Mouse (Mus musculus) embryonic facial prominence, embryonic 14.5 days (tissue): ENCODE data around the gene Gm2075. TPM values are rescaled to one million over a fixed set of nuclear protein-coding genes. Genes with fewer than 3 reads are reported as not detected.
"Not testable (repeated sequence)": the region's sequence is repeated elsewhere in the genome, so short reads cannot be mapped to it uniquely, and the experiment has no call there.

ENCODE experiments used
- ATAC-seq: fragments of 200-750 bp; cut with Nextera tagmentation; 2 replicates; pipeline ENCODE4 v1.8.0; 2017; ENCODE audit warnings: low read depth, moderate number of reproducible peaks, moderate TSS enrichment
- DNase-seq: peaks from one replicate; pipeline ENCODE4 v3.0.0-alpha.2; 2015; ENCODE audit warnings: low spot score
- H3K27ac ChIP-seq: fragments of 300-500 bp; sonication (generic); replicated peaks from 2 replicates; pipeline ENCODE4 v1.5.1; 2014; ENCODE audit warnings: low read depth, mild to moderate bottlenecking, low read length, moderate library complexity
- H3K27me3 ChIP-seq: fragments of 300-500 bp; sonication (generic); replicated peaks from 2 replicates; pipeline ENCODE4 v1.6.1; 2014; ENCODE audit warnings: low read length; ENCODE audit not compliant: control insufficient read depth, insufficient read depth
- H3K36me3 ChIP-seq: fragments of 300-500 bp; sonication (generic); 2 replicates; pipeline ENCODE4 v1.6.1; 2014; ENCODE audit warnings: low read length, mixed read lengths; ENCODE audit not compliant: control insufficient read depth, insufficient read depth
- H3K4me1 ChIP-seq: fragments of 300-500 bp; sonication (generic); 2 replicates; pipeline ENCODE4 v1.6.1; 2014; ENCODE audit warnings: antibody characterized with exemption, low read length; ENCODE audit not compliant: control insufficient read depth, insufficient read depth
- H3K4me2 ChIP-seq: fragments of 300-500 bp; sonication (generic); 2 replicates; pipeline ENCODE4 v1.6.1; 2014; ENCODE audit warnings: low read depth, mild to moderate bottlenecking, low read length, moderate library complexity, mixed read lengths
- H3K4me3 ChIP-seq: fragments of 300-500 bp; sonication (generic); 2 replicates; pipeline ENCODE4 v1.5.1; 2014; ENCODE audit warnings: low read depth, mild to moderate bottlenecking, low read length
- H3K9ac ChIP-seq: fragments of 300-500 bp; sonication (generic); 2 replicates; pipeline ENCODE4 v1.6.1; 2014; ENCODE audit warnings: low read depth, mild to moderate bottlenecking, low read length, moderate library complexity, mixed read lengths
- H3K9me3 ChIP-seq: fragments of 300-500 bp; sonication (generic); 2 replicates; pipeline ENCODE4 v1.6.1; 2016; ENCODE audit warnings: low read length; ENCODE audit not compliant: control insufficient read depth
- WGBS: fragments of 180-500 bp; shearing (Covaris S2); extraction: QIAGEN DNeasy Blood & Tissue Kit; methylation state at CpG from one replicate; pipeline ENCODE4 v1.1.7; 2014; 5-methylcytosine and 5-hydroxymethylcytosine counted together
- polyA plus RNA-seq: library from polyadenylated mRNA; unstranded; fragments of >200 nt; fragmentation: Nextera tagmentation; extraction: Ambion mirVana; gene quantifications from 2 replicates; pipeline ENCODE4 v1.2.1, GENCODE M21; 2014

Gene Gm2075
- not detected in 2 replicates for polyA plus RNA-seq

DNA sequence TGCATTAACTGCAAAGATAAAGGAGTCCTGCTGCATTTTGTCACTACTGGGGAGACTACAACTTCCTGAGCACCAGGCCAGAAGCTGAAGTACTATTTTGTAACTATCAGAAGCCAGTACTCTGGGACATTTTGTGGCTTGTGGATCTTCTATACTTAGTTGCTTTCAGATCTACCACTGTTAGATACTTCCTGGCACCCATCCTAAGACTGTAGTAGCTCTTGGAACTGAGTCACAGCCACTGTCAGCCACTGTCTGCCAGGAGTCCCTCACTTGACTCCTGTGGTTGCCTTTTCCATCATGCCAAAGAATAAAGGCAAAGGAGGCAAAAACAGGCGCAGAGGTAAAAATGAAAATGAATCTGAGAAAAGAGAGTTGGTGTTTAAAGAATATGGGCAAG lies at the start of gene Gm2075:
Gene Gm2075 (plus strand): TSS at position 301 of the 400 bp plus-strand sequence.
- DNase-seq, H3K4me1 ChIP-seq, H3K36me3 ChIP-seq, H3K4me2 ChIP-seq, H3K4me3 ChIP-seq, ATAC-seq, H3K27me3 ChIP-seq, H3K9ac ChIP-seq, H3K9me3 ChIP-seq, H3K27ac ChIP-seq: not testable (repeated sequence)
- WGBS: no CpG with 5 or more reads among the region's 1 CpGs

DNA sequence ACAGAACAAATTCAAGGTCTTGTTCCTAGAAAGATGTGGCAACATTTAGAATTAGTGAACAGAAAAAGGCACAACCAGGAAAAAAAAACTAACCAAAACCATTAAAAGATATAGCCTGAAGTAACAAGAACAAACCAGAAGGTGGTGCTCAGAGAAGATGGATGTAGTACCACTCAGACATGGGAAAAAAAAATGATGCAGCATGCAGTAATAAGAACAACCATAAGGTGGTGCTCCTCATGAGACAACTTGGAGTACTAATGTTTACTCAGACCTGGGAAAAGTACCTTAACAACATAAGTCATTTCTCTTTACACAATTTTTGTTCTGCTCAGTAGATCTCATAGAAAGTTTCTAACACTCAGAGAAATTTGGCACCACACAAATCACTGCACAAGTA lies 27.6 kb upstream of the Gm2075 start:
- not testable (repeated sequence) for H3K27ac ChIP-seq, ATAC-seq, H3K36me3 ChIP-seq, H3K9me3 ChIP-seq, H3K4me3 ChIP-seq, H3K4me1 ChIP-seq, H3K4me2 ChIP-seq, DNase-seq, H3K27me3 ChIP-seq, H3K9ac ChIP-seq

DNA sequence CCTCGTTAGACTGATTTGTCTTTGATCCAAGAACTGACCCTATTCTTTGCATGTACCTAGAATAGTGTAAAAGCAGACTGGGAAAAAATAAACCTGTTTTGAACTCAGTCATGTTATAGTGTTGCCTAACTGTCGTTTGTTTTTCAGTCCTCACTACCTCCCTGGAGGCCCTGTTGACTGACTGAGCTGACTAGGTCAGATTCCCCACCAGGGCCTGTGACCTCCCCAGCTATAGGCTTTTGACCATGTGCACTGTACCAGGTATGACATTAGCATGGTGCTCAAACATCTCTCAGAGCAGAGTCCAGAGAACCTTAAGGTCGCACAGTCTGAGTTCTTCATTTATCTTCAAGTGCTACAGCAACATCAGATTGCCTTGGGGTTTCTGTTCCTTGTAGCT lies 7.5 kb upstream of the Gm2075 start:
- not testable (repeated sequence) for H3K9me3 ChIP-seq, H3K9ac ChIP-seq, ATAC-seq, DNase-seq, H3K4me1 ChIP-seq, H3K36me3 ChIP-seq, H3K4me3 ChIP-seq, H3K27me3 ChIP-seq, H3K4me2 ChIP-seq, H3K27ac ChIP-seq
- 57% methylated on average over 3 of the region's 3 CpGs for WGBS

DNA sequence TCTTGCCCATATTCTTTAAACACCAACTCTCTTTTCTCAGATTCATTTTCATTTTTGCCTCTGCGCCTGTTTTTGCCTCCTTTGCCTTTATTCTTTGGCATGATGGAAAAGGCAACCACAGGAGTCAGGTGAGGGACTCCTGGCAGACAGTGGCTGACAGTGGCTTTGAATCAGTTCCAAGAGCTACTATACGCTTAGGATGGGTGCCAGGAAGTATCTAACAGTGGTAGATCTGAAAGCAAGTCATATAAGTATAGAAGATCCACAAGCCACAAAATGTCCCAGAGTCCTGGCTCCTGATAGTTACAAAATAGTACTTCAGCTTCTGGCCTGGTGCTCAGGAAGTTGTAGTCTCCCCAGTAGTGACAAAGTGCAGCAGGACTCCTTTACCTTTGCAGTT lies 7.0 kb downstream of the Gm2075 start, which contains the start of gene Gm6803:
Gene Gm6803 (minus strand): TSS at position 101 of the 400 bp plus-strand sequence.
- H3K4me3 ChIP-seq, DNase-seq, ATAC-seq, H3K36me3 ChIP-seq, H3K9ac ChIP-seq, H3K27me3 ChIP-seq, H3K27ac ChIP-seq, H3K4me1 ChIP-seq, H3K4me2 ChIP-seq, H3K9me3 ChIP-seq: not testable (repeated sequence)
- 59% methylated on average over 1 of the region's 2 CpGs for WGBS

DNA sequence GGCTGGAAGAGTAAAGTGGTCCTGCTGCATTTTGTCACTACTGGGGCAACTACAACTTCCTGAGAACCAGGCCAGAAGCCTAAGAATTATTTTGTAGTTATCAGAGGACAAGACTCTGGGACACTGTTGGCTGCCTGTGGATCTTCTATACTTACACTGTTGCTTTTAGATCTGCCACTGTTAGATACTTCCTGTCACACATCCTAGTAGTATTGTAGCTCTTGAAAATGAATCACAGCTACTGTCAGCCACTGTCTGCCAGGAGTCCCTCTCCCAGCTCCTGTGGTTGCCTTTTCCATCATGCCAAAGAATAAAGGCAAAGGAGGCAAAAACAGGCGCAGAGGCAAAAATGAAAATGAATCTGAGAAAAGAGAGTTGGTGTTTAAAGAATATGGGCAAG lies 15.1 kb downstream of the Gm2075 start, which contains the start of gene Gm2056:
Gene Gm2056 (plus strand): TSS at position 301 of the 400 bp plus-strand sequence.
- ATAC-seq, DNase-seq, H3K27ac ChIP-seq, H3K27me3 ChIP-seq, H3K9me3 ChIP-seq, H3K4me2 ChIP-seq, H3K4me3 ChIP-seq, H3K4me1 ChIP-seq, H3K36me3 ChIP-seq, H3K9ac ChIP-seq: not testable (repeated sequence)
- 91% methylated on average over 1 of the region's 1 CpGs for WGBS

DNA sequence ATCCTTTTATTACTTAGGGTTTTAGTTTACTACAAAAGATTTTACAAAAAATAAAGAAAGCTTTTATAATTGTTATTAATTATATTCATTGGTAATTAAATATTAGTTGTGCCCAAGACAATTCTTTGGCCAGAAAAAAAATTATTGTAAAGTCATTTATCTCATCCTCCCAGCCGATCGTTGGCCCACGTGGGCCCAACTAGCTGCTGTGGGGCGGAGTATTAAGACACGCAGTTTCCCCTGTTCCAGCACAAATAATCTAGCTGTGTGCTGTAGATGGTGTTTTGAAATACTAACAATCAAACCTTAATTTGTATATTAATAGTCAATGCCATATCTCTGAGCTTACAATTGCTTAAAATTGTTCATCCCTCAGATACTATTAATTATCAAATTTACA lies 20.6 kb downstream of the Gm2075 start:
- WGBS: 94% methylated on average over 5 of the region's 5 CpGs
- H3K9me3 ChIP-seq: peaks cover 11% of the 10 kb centered on the region; the same call in 1 of the 2 replicates
- not testable (repeated sequence) for ATAC-seq, H3K36me3 ChIP-seq, H3K4me1 ChIP-seq, H3K4me2 ChIP-seq, DNase-seq, H3K27me3 ChIP-seq, H3K4me3 ChIP-seq, H3K27ac ChIP-seq, H3K9ac ChIP-seq

DNA sequence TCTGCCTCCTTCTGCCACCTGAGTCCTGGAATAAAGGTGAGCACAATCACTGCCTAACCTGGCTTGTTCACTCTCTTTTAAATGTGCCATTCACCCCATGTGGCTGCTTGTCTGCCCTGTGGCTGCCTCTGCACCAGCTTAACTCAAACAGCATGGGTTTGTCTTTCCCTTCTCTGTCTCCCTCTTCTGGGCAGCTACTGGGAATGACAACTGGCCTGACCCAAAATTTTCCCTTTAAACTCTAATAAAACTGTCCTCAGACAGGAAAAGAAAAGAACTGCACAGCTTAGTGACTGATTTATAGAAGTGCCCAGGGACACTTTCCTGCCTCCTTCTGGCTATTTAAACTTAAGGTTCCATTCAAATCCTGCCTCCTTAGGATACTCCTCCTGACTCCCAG lies 27.4 kb downstream of the Gm2075 start:
- DNase-seq, H3K4me2 ChIP-seq, H3K4me3 ChIP-seq, H3K27ac ChIP-seq, ATAC-seq, H3K36me3 ChIP-seq, H3K27me3 ChIP-seq, H3K9ac ChIP-seq, H3K9me3 ChIP-seq, H3K4me1 ChIP-seq: not testable (repeated sequence)

DNA sequence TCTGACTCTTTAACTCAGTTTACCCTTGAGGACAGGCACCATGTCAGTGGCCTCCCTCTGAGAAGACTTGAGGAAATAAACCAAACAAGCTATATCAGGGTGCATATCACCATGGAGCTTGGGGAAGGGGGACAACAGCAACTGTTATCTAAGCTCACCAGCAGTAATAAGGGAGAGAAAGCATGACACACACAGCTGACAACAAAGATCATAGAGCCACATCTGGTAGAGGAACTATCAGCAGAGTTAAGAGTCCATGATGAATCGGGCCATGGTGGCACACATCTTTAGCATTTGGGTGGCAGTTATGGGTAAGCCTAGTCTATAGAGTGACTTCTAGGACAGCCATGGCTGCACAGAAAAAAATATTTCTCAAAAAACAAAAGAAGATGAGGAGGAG lies 28.1 kb downstream of the Gm2075 start:
- not testable (repeated sequence) for H3K4me3 ChIP-seq, H3K27ac ChIP-seq, H3K4me2 ChIP-seq, ATAC-seq, H3K27me3 ChIP-seq, H3K36me3 ChIP-seq, DNase-seq, H3K9ac ChIP-seq, H3K4me1 ChIP-seq, H3K9me3 ChIP-seq
- WGBS: 97% methylated on average over 1 of the region's 1 CpGs

DNA sequence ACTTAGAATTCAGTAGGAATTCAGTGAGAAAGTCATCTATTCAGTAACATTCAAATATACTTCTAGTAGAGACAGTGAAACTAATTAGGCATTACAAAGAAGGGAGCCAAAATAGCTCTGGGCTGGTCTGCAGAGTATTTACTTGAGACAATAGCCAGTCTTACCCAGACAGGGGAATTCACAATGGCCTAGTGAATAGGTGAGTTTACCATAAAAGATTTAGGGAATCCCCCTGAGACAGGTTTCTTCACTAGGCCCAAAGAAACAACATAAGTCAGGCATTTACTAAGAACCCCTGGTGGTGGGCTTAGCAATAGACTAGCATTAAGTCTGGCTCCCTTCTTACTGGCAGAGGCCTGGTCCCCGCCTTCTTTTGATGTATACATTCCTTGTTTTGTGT lies 33.6 kb downstream of the Gm2075 start:
- not testable (repeated sequence) for H3K36me3 ChIP-seq, H3K27ac ChIP-seq, H3K9ac ChIP-seq, H3K4me2 ChIP-seq, H3K4me3 ChIP-seq, H3K4me1 ChIP-seq, DNase-seq, ATAC-seq, H3K9me3 ChIP-seq, H3K27me3 ChIP-seq
- 59% methylated on average over 1 of the region's 1 CpGs for WGBS
